ENCODE assay signal across 21 mouse cellular contexts in the genomic region with DNA sequence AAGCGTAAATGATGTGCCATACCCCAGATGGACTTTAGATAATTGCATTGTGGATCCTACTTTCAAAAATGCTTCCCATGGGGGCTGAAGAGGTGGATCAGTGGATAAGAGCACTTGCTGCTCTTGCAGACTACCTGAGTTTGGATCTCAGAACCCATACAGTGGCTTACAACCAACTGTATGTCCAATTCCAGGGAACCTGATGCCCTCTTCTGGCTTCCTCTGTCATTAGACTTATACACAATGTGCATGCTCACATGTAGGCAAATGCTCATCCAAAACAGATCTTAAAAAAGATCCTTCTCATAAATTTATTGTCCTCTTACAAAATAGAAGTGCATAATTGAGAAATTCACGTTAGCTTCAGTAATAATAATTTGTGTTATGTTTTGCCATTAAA. TPM values are rescaled to one million over a fixed set of nuclear protein-coding genes. Genes with fewer than 3 reads are reported as not detected.
DNase-seq lines count a peak whose midpoint lies in the region; ATAC-seq and TF ChIP-seq lines count a peak whose summit lies in the region.
"Had no signal": no experiment of that assay in that cellular context is flagged by ENCODE, and none has a peak within 500 bp of the region (broad histone marks: within the 10 kb centered on the region; RNA-seq: fewer than 3 reads in every experiment).

No protein-coding gene starts in this region.

- H3K4me3 ChIP-seq in hindbrain, postnatal 0 days (ENCODE audit: low read length): no peak overlapping the region
- H3K4me3 ChIP-seq in hindbrain, embryonic 13.5 days: no peak overlapping the region
- H3K4me3 ChIP-seq in lung, embryonic 14.5 days (ENCODE audit: low read depth, low read length): no peak overlapping the region
- no peak overlapping the region for H3K4me3 ChIP-seq in MEL (ENCODE audit: control insufficient read depth in 1 of 2, insufficient read depth in 1 of 2, low read depth in 2 of 2, low read length in 2 of 2)
- H3K4me3 ChIP-seq: embryonic facial prominence, embryonic 15.5 days; hindbrain, embryonic 12.5 days; limb, embryonic 12.5 days; midbrain, embryonic 13.5 days had no signal

- DNase-seq in hindbrain, postnatal 0 days (ENCODE audit: low spot score): no peak
- DNase-seq in lung, embryonic 14.5 days: peak; percentile 7
- no peak for DNase-seq in lung, postnatal 4 days
- DNase-seq in MEL (ENCODE audit: low read depth, low spot score) (no peak), adipocyte (ENCODE audit: low spot score) (no peak)
- peak; percentile 8 for DNase-seq in induced T-regulatory cell, adult 2 months (ENCODE audit: low read depth)
- DNase-seq: cerebellum, adult 11-12 months; kidney, postnatal 10 days; right cerebral cortex, postnatal 14 days had no signal

- 0 out of 2 replicates have a peak, but pooled peaks have one; percentile 22 for TF ChIP-seq CTCF in hindbrain, postnatal 0 days (IDR thresholded peaks at IDR 0.05; ENCODE audit: low read depth)
- TF ChIP-seq CTCF in lung, embryonic 14.5 days (IDR thresholded peaks at IDR 0.05; ENCODE audit: low read depth): peak; percentile 26; the same call in 1 of the 2 replicates
- peak in 1 of 3 experiments; percentile 16; a peak in 1 of 6 replicates for TF ChIP-seq CTCF in MEL (IDR thresholded peaks at IDR 0.05 in 2 of 3, conservative IDR thresholded peaks at IDR 0.05 in 1 of 3; ENCODE audit: control insufficient read depth in 1 of 3, insufficient read depth in 1 of 3, low read depth in 2 of 3, low read length in 3 of 3, poor library complexity in 1 of 3, severe bottlenecking in 1 of 3)

- no peaks in the 10 kb centered on the region for H3K4me1 ChIP-seq in hindbrain, postnatal 0 days (ENCODE audit: insufficient read depth, low read length)
- H3K4me1 ChIP-seq in hindbrain, embryonic 13.5 days (replicated peaks): no peaks in the 10 kb centered on the region
- H3K4me1 ChIP-seq in lung, embryonic 14.5 days (ENCODE audit: insufficient read depth): no peaks in the 10 kb centered on the region
- peaks cover 4 to 10% of the 10 kb centered on the region in 2 experiments; a peak in 3 of 4 replicates for H3K4me1 ChIP-seq in MEL (ENCODE audit: control insufficient read depth in 1 of 2, insufficient read depth in 2 of 2, low read length in 2 of 2)
- H3K4me1 ChIP-seq: embryonic facial prominence, embryonic 15.5 days; hindbrain, embryonic 12.5 days; limb, embryonic 12.5 days; midbrain, embryonic 13.5 days had no signal

- no peak for TF ChIP-seq POLR2A in MEL (IDR thresholded peaks at IDR 0.05; ENCODE audit: control insufficient read depth in 1 of 2, insufficient read depth in 1 of 2, low read depth in 1 of 2, low read length in 2 of 2, poor library complexity in 1 of 2)

- H3K4me2 ChIP-seq in hindbrain, postnatal 0 days (ENCODE audit: low read depth, low read length): no peak overlapping the region
- H3K4me2 ChIP-seq in hindbrain, embryonic 13.5 days: no peak overlapping the region
- H3K4me2 ChIP-seq in lung, embryonic 14.5 days: no peak overlapping the region
- H3K4me2 ChIP-seq: embryonic facial prominence, embryonic 15.5 days; hindbrain, embryonic 12.5 days; limb, embryonic 12.5 days; midbrain, embryonic 13.5 days had no signal

- peaks cover 16% of the 10 kb centered on the region; the same call in 1 of the 2 replicates for H3K36me3 ChIP-seq in hindbrain, postnatal 0 days (ENCODE audit: insufficient read depth, low read length)
- H3K36me3 ChIP-seq in hindbrain, embryonic 13.5 days: peaks cover 65% of the 10 kb centered on the region
- peaks cover 66% of the 10 kb centered on the region for H3K36me3 ChIP-seq in lung, embryonic 14.5 days (ENCODE audit: insufficient read depth)
- H3K36me3 ChIP-seq in MEL (ENCODE audit: control insufficient read depth in 1 of 2, insufficient read depth in 2 of 2, low read length in 2 of 2): peaks cover 14 to 49% of the 10 kb centered on the region in 2 experiments

- 95% methylated on average over 2 of the region's 2 CpGs for WGBS in hindbrain, postnatal 0 days
- 91% methylated on average over 2 of the region's 2 CpGs for WGBS in hindbrain, embryonic 13.5 days
- 90% methylated on average over 2 of the region's 2 CpGs for WGBS in lung, embryonic 14.5 days

- H3K9ac ChIP-seq in hindbrain, postnatal 0 days (replicated peaks; ENCODE audit: low read length): no peak overlapping the region
- H3K9ac ChIP-seq in hindbrain, embryonic 13.5 days: no peak overlapping the region
- no peak overlapping the region for H3K9ac ChIP-seq in lung, embryonic 14.5 days
- H3K9ac ChIP-seq in MEL (ENCODE audit: control insufficient read depth, low read depth, low read length, poor library complexity, severe bottlenecking): no peak overlapping the region
- H3K9ac ChIP-seq: embryonic facial prominence, embryonic 15.5 days; hindbrain, embryonic 12.5 days; limb, embryonic 12.5 days; midbrain, embryonic 13.5 days had no signal

- TF ChIP-seq EP300 in MEL (IDR thresholded peaks at IDR 0.05; ENCODE audit: low read depth in 1 of 2, low read length in 2 of 2): no peak

- ATAC-seq in hindbrain, postnatal 0 days: no peak
- no peak for ATAC-seq in hindbrain, embryonic 13.5 days (ENCODE audit: low FRiP score)
- ATAC-seq in lung, embryonic 14.5 days (ENCODE audit: insufficient read depth): no peak
- ATAC-seq: forebrain, embryonic 16.5 days; midbrain, embryonic 13.5 days had no signal

- TF ChIP-seq RAD21 in MEL (IDR thresholded peaks at IDR 0.05; ENCODE audit: low read depth, low read length): no peak; the same call in 1 of the 2 replicates

- H3K27ac ChIP-seq in hindbrain, postnatal 0 days: no peak overlapping the region
- H3K27ac ChIP-seq in hindbrain, embryonic 13.5 days: no peak overlapping the region
- H3K27ac ChIP-seq in lung, embryonic 14.5 days (ENCODE audit: low read depth): no peak overlapping the region
- no peak overlapping the region for H3K27ac ChIP-seq in MEL (ENCODE audit: control insufficient read depth, low read depth, low read length)
- H3K27ac ChIP-seq: embryonic facial prominence, embryonic 15.5 days; hindbrain, embryonic 12.5 days; limb, embryonic 12.5 days; midbrain, embryonic 13.5 days had no signal

- no peaks in the 10 kb centered on the region for H3K27me3 ChIP-seq in hindbrain, postnatal 0 days (ENCODE audit: insufficient read depth, low read length)
- no peaks in the 10 kb centered on the region for H3K27me3 ChIP-seq in hindbrain, embryonic 13.5 days
- H3K27me3 ChIP-seq in lung, embryonic 14.5 days (ENCODE audit: insufficient read depth, low read length): no peaks in the 10 kb centered on the region
- H3K27me3 ChIP-seq in MEL (ENCODE audit: control insufficient read depth in 1 of 2, insufficient read depth in 2 of 2, low read length in 2 of 2): no peaks in the 10 kb centered on the region
- H3K27me3 ChIP-seq: embryonic facial prominence, embryonic 15.5 days; hindbrain, embryonic 12.5 days; limb, embryonic 12.5 days; midbrain, embryonic 13.5 days had no signal

- H3K9me3 ChIP-seq in hindbrain, postnatal 0 days (ENCODE audit: low read length): no peaks in the 10 kb centered on the region
- H3K9me3 ChIP-seq in hindbrain, embryonic 13.5 days: no peaks in the 10 kb centered on the region
- no peaks in the 10 kb centered on the region for H3K9me3 ChIP-seq in lung, embryonic 14.5 days (ENCODE audit: low read depth, low read length)
- no peaks in the 10 kb centered on the region for H3K9me3 ChIP-seq in MEL (replicated peaks; ENCODE audit: insufficient read depth, low read length)
- H3K9me3 ChIP-seq: embryonic facial prominence, embryonic 15.5 days; hindbrain, embryonic 12.5 days; limb, embryonic 12.5 days; midbrain, embryonic 13.5 days had no signal

- H3K79me2 ChIP-seq in MEL (ENCODE audit: control insufficient read depth, insufficient read depth, low read length, poor library complexity): no peaks in the 10 kb centered on the region; the same call in 1 of the 2 replicates

TF ChIP-seq in MEL, 35 proteins besides CTCF, POLR2A, EP300 and RAD21 (continues in another document):
- TF ChIP-seq NRF1 (IDR thresholded peaks at IDR 0.05; ENCODE audit: insufficient read depth, low read depth, low read length, poor library complexity, severe bottlenecking): no peak
- TF ChIP-seq ZMIZ1 (IDR thresholded peaks at IDR 0.05; ENCODE audit: low read depth, low read length): no peak
- TF ChIP-seq SMC3 (IDR thresholded peaks at IDR 0.05; ENCODE audit: low read depth, low read length): peak; percentile 27
- TF ChIP-seq ZKSCAN1 (IDR thresholded peaks at IDR 0.05; ENCODE audit: low read depth, low read length): no peak
- no peak for TF ChIP-seq GABPA (IDR thresholded peaks at IDR 0.05; ENCODE audit: low read depth, low read length)
- TF ChIP-seq ZNF384 (IDR thresholded peaks at IDR 0.05; ENCODE audit: low read depth, low read length): no peak
- TF ChIP-seq MYB (IDR thresholded peaks at IDR 0.05; ENCODE audit: low read depth, low read length): no peak

RNA-seq across cellular contexts. Expression of a gene that starts 31.8 kb away (rescaled TPM):
- 55.7 and 59.2 TPM in 2 replicates for total RNA-seq in hindbrain, postnatal 0 days (2014; rRNA removed)
- polyA plus RNA-seq in hindbrain, postnatal 0 days (2015; fragmentation: Nextera tagmentation; extraction: Ambion mirVana): 41.9 and 42.1 TPM in 2 replicates
- 99.4 and 103 TPM in 2 replicates for polyA plus RNA-seq in hindbrain, embryonic 13.5 days (2015; fragmentation: Nextera tagmentation; extraction: Ambion mirVana)
- 54.7 and 59.0 TPM in 2 replicates for polyA plus RNA-seq in lung, embryonic 14.5 days (2014; fragmentation: Nextera tagmentation; extraction: Ambion mirVana)
- total RNA-seq in MEL (2012; rRNA removed): 25.5 and 37.7 TPM in 2 replicates
- polyA plus RNA-seq in MEL (2012; ENCODE audit: insufficient read depth in 1 of 2, insufficient read length in 2 of 2, low read depth in 1 of 2, low replicate concordance in 2 of 2, missing spikeins in 1 of 2): 10 to 100 TPM; 31.8 to 48.6 TPM

RNA-seq across cellular contexts. Expression of a gene that starts 42.3 kb away (rescaled TPM):
- 0.18 TPM in 1 of 2 replicates, not detected in the other for total RNA-seq in hindbrain, postnatal 0 days (2014; rRNA removed)
- not detected in 2 replicates for polyA plus RNA-seq in hindbrain, postnatal 0 days (2015; fragmentation: Nextera tagmentation; extraction: Ambion mirVana)
- polyA plus RNA-seq in hindbrain, embryonic 13.5 days (2015; fragmentation: Nextera tagmentation; extraction: Ambion mirVana): not detected in 2 replicates
- 0.27 TPM in 1 of 2 replicates, not detected in the other for polyA plus RNA-seq in lung, embryonic 14.5 days (2014; fragmentation: Nextera tagmentation; extraction: Ambion mirVana)
- total RNA-seq in MEL (2012; rRNA removed): 0.08 TPM in 1 of 2 replicates, not detected in the other
- under 1 TPM in 1 of 2 experiments, not detected in 1; 0.17 TPM for polyA plus RNA-seq in MEL (2012; ENCODE audit: insufficient read depth in 1 of 2, insufficient read length in 2 of 2, low read depth in 1 of 2, low replicate concordance in 2 of 2, missing spikeins in 1 of 2)
- total RNA-seq: adrenal gland, postnatal 4 days; gastrocnemius, postnatal 4 days; layer of hippocampus, postnatal 25 days had no signal
- polyA plus RNA-seq: embryonic facial prominence, embryonic 15.5 days; forebrain, embryonic 16.5 days; heart, embryonic 14.5 days; hindbrain, embryonic 12.5 days; limb, embryonic 12.5 days; lung, embryonic 16.5 days; midbrain, embryonic 13.5 days; thymus, postnatal 0 days had no signal

RNA-seq across cellular contexts. Expression of a gene that starts 54.7 kb away (rescaled TPM):
- total RNA-seq in hindbrain, postnatal 0 days (2014; rRNA removed): 74.7 and 179 TPM in 2 replicates
- polyA plus RNA-seq in hindbrain, postnatal 0 days (2015; fragmentation: Nextera tagmentation; extraction: Ambion mirVana): 22.5 and 23.3 TPM in 2 replicates
- 3.8 and 8.2 TPM in 2 replicates for polyA plus RNA-seq in hindbrain, embryonic 13.5 days (2015; fragmentation: Nextera tagmentation; extraction: Ambion mirVana)
- 0.58 and 1.0 TPM in 2 replicates for polyA plus RNA-seq in lung, embryonic 14.5 days (2014; fragmentation: Nextera tagmentation; extraction: Ambion mirVana)
- 0.07 TPM in 1 of 2 replicates, not detected in the other for total RNA-seq in MEL (2012; rRNA removed)
- under 1 TPM in 1 of 2 experiments, not detected in 1; 0.31 TPM for polyA plus RNA-seq in MEL (2012; ENCODE audit: insufficient read depth in 1 of 2, insufficient read length in 2 of 2, low read depth in 1 of 2, low replicate concordance in 2 of 2, missing spikeins in 1 of 2)

Comparison
In these comparisons a context has a peak if more than half of its experiments do, and no peak if none do; other contexts are left out.
1. DNase-seq: peak in lung, embryonic 14.5 days (single experiment) and induced T-regulatory cell, adult 2 months (single experiment); none in hindbrain, postnatal 0 days (single experiment), lung, postnatal 4 days (0 of 2), MEL (single experiment) and adipocyte (single experiment).